Mouse (Mus musculus): ENCODE results near the gene A430005L14Rik.
A peak's percentile ranks its signal among the peaks of the same experiment; 100 is the strongest.

A430005L14Rik gene

GRCm38 (mm10) chr4:153974431-153975291, 17.6 kb downstream of the A430005L14Rik start, which contains the start of the genes Dffb and Cep104:
Gene Dffb, minus strand, starts transcription at chr4:153975126.
Gene Cep104, plus strand, starts transcription at chr4:153975194.
- peak; percentile 92 to 93 for DNase-seq (ENCODE audit: low spot score in 2 of 2)

DNA sequence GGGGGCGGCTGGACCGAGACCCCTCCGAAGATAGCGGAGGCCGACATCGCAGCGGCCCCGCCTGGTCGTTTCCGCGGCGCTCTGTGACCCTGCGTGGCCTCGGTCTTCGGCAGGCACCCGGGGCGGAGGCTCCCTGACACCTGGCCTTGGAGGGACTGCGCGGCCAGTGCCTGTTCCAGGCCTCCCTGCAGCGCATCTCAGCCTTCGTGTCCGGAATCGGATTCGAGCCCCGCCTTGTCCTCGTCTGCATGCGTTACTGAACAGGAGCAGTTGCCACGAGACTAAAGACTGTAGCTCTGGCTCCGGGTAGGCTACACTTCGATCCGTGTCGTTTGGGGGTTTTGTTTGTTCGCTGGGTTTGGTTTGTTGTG, 18.2 kb downstream of the A430005L14Rik start:
- no peak for DNase-seq (ENCODE audit: low spot score in 2 of 2)

DNA sequence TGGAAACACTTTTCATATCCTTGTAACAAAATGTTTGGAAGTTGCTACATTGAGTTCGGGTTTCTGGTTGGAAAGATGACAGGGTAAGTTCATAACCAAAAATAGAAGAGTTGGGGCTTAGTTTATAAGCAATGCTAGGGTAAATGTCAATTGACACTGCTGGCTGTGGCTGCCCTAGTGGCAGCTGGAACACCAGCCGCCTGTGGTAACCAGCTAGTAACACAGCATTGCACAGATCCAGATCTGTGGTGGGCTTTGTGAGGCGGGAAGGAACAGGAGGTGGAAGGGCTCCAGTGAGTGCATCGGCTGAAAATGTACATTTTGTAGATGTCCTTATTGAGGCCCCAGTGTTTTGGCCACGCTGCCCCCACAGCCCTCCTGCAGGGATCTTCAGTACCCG, 18.7 kb downstream of the A430005L14Rik start:
- no peak for DNase-seq (ENCODE audit: low spot score in 2 of 2)

DNA sequence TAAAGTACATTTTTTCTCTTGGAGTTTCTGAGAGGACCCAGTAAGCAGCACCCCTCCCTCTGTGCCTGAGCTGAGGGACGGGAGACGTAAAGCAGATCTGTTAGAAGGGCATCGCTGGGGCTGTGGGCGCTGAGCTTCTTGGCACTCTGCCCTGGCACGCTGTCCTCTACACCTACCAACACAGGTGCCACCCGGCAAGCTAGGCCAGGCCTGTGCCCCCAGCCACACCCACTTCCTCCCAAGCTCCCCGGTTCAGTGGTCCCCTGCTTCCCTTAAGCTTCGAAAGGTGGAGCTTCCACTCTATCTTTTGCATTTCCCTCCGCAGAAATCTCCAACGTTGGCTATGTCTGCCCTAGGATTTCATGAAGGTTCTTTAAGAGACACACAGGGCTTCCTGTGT, 22.2 kb downstream of the A430005L14Rik start:
- DNase-seq (ENCODE audit: low spot score in 2 of 2): no peak

- DNase-seq (ENCODE audit: low spot score in 2 of 2): no peak
Measured at GRCm38 (mm10) chr4:153980470-153980869, 23.4 kb downstream of the A430005L14Rik start.

GRCm38 (mm10) chr4:153992715-153993114, 35.7 kb downstream of the A430005L14Rik start:
- no peak for DNase-seq (ENCODE audit: low spot score in 2 of 2)

- no peak for DNase-seq (ENCODE audit: low spot score in 2 of 2)
Measured at GRCm38 (mm10) chr4:153993505-153993904, 36.5 kb downstream of the A430005L14Rik start.

DNA sequence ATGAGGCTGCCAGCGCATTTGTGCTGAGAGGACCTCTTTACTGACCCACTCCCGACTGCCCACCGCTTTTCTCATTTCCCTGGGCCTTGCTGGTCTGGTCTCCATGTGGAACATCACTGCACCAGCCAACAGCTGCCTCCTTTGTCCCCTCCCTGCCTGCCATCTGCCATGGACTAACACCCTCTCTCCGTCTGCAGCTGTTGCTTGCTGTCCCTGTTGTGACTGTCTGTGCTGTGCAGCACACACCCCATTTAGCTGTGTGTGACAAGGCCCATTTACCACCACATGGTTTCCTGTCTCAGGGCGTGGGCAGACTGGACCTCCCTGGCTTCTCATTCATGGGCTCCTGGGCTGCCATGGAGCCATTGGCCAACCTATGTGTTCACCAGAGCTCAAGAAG, 48.5 kb downstream of the A430005L14Rik start:
- DNase-seq (ENCODE audit: low spot score in 2 of 2): no peak

- no peak for DNase-seq (ENCODE audit: low spot score in 2 of 2)
Measured at GRCm38 (mm10) chr4:154006264-154006663, 49.2 kb downstream of the A430005L14Rik start.

DNA sequence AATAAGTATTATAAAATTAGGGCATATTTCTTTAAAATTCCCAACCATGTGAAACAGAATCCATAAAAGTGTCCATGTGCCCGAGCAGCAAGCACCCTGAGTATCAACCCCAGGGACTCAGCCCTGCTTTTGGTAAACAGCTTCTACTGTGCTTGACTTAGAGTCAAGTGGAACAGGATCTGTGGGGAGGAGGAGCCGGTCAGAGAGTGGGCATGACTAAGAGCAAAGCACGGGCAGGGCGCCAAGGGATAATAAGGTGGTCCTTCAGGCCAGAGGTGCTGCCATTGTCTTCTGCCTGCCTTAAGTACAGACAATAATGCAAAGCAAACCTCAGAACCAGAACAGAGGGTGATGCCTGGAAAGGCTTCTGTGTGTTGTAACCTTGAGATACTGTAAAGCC, 50.7 kb downstream of the A430005L14Rik start:
- DNase-seq (ENCODE audit: low spot score in 2 of 2): no peak

- DNase-seq (ENCODE audit: low spot score in 2 of 2): no peak
Measured at GRCm38 (mm10) chr4:154010907-154011645, 54.0 kb downstream of the A430005L14Rik start.
